Mouse (Mus musculus) G1E (cell line): ENCODE measurements at regions not wholly inside any gene's neighbourhood (a gene's known extent, or its start where the extent isn't known, plus 50 kb on each side); places are given as distances from the start of the nearest gene placed in this dataset.

ENCODE experiments used
- CTCF ChIP-seq: IDR thresholded peaks from 2 replicates; pipeline ENCODE4 v1.5.1; 2012; ENCODE audit warnings: low read depth, low read length, inconsistent platforms, mixed read lengths
- TAL1 ChIP-seq: conservative IDR thresholded peaks from 2 replicates; pipeline ENCODE4 v1.6.1; 2012; ENCODE audit warnings: low read depth, low read length, inconsistent platforms, mixed read lengths

- TF ChIP-seq CTCF (no peak), TAL1 (no peak)
These were observed 131.4 kb upstream of the Slc35b3 start for GRCm38 (mm10) chr13:39092058-39092457.
